ENCODE assay signal across 23 mouse cellular contexts in the genomic region with DNA sequence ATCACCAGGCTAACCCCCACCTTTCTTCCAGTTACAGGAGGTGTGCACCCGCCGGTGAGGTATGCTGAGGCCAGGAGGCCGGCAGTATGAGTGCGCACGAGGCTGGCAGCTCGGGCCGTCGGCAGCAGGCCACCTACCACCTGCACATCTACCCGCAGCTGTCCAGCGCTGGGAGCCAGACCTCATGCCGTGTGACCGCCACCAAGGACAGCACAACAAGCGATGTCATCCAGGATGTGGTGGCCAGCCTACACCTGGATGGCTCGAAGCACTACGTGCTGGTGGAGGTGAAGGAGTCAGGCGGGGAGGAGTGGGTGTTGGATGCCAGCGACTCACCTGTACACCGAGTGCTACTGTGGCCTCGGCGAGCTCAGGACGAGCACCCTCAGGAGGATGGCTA. TPM values are rescaled to one million over a fixed set of nuclear protein-coding genes. Genes with fewer than 3 reads are reported as not detected.
DNase-seq lines count a peak whose midpoint lies in the region; ATAC-seq and TF ChIP-seq lines count a peak whose summit lies in the region.
"Had no signal": no experiment of that assay in that cellular context is flagged by ENCODE, and none has a peak within 500 bp of the region (broad histone marks: within the 10 kb centered on the region; RNA-seq: fewer than 3 reads in every experiment).

No protein-coding gene starts in this region.

- no peak for TF ChIP-seq POLR2A in bone marrow macrophage, adult 2 months (IDR thresholded peaks at IDR 0.05; ENCODE audit: borderline replicate concordance, low read depth, low read length)

- DNase-seq in heart, embryonic 10.5 days (ENCODE audit: low spot score) = no peak
- DNase-seq in cerebellum, postnatal 14 days = no peak
- DNase-seq: adrenal gland, postnatal 14 days; cerebellum, adult 2 months; cerebellum, postnatal 10 days; embryo, embryonic 11 days; gastrocnemius, postnatal 36 days; heart, adult 18-20 months; heart, postnatal 14 days; kidney, adult 11 months had no signal

- no peak for TF ChIP-seq CTCF in bone marrow macrophage, adult 2 months (IDR thresholded peaks at IDR 0.05; ENCODE audit: low read depth, low read length)

- H3K4me2 ChIP-seq in heart, embryonic 12.5 days = no peak overlapping the region
- no peak overlapping the region for H3K4me2 ChIP-seq in kidney, embryonic 16.5 days (replicated peaks; ENCODE audit: low read depth, low read length)
- H3K4me2 ChIP-seq in midbrain, embryonic 13.5 days (replicated peaks) = no peak overlapping the region
- H3K4me2 ChIP-seq: embryonic facial prominence, embryonic 15.5 days; forebrain, embryonic 15.5 days; heart, embryonic 11.5 days; hindbrain, embryonic 15.5 days had no signal

- 90% methylated on average over 21 of the region's 21 CpGs for WGBS in heart, embryonic 12.5 days
- 93% methylated on average over 21 of the region's 21 CpGs for WGBS in heart, embryonic 10.5 days
- WGBS in kidney, embryonic 16.5 days = 94% methylated on average over 21 of the region's 21 CpGs
- 96% methylated on average over 21 of the region's 21 CpGs for WGBS in midbrain, embryonic 13.5 days

- peaks cover 56% of the 10 kb centered on the region for H3K36me3 ChIP-seq in heart, embryonic 12.5 days
- H3K36me3 ChIP-seq in heart, embryonic 10.5 days = peaks cover 57% of the 10 kb centered on the region
- H3K36me3 ChIP-seq in megakaryocyte, embryonic 14.5 days (replicated peaks; ENCODE audit: low read length) = peaks cover 68% of the 10 kb centered on the region
- peaks cover 16% of the 10 kb centered on the region for H3K36me3 ChIP-seq in kidney, embryonic 16.5 days (ENCODE audit: insufficient read depth, low read length)
- peaks cover 41% of the 10 kb centered on the region for H3K36me3 ChIP-seq in midbrain, embryonic 13.5 days

- no peak overlapping the region for H3K9ac ChIP-seq in heart, embryonic 12.5 days
- no peak overlapping the region for H3K9ac ChIP-seq in kidney, embryonic 16.5 days (replicated peaks; ENCODE audit: low read length)
- H3K9ac ChIP-seq in midbrain, embryonic 13.5 days (replicated peaks) = no peak overlapping the region
- H3K9ac ChIP-seq: embryonic facial prominence, embryonic 15.5 days; forebrain, embryonic 15.5 days; hindbrain, embryonic 15.5 days had no signal

- ATAC-seq in heart, embryonic 12.5 days (ENCODE audit: insufficient number of reproducible peaks, low FRiP score) = 0 out of 2 replicates have a peak, but pooled peaks have one; percentile 10
- ATAC-seq in megakaryocyte, adult 5-6 weeks (ENCODE audit: poor library complexity, severe bottlenecking) = no peak
- ATAC-seq in kidney, embryonic 16.5 days (ENCODE audit: low FRiP score, low TSS enrichment) = no peak
- ATAC-seq in midbrain, embryonic 13.5 days = no peak
- ATAC-seq: activated CD4-positive, CD25-positive, alpha-beta regulatory T cell, adult 4 months; forebrain, embryonic 15.5 days had no signal

- no peak overlapping the region for H3K4me3 ChIP-seq in heart, embryonic 12.5 days
- no peak overlapping the region for H3K4me3 ChIP-seq in heart, embryonic 10.5 days
- peak overlapping the region; percentile 78 for H3K4me3 ChIP-seq in megakaryocyte, embryonic 14.5 days (replicated peaks)
- no peak overlapping the region for H3K4me3 ChIP-seq in bone marrow macrophage, adult 2 months (ENCODE audit: insufficient read depth, low read length)
- H3K4me3 ChIP-seq in kidney, embryonic 16.5 days (ENCODE audit: low read length) = no peak overlapping the region
- no peak overlapping the region for H3K4me3 ChIP-seq in midbrain, embryonic 13.5 days (replicated peaks)
- H3K4me3 ChIP-seq: embryonic facial prominence, embryonic 15.5 days; erythroblast, embryonic 14.5 days; forebrain, embryonic 15.5 days; hindbrain, embryonic 15.5 days had no signal

- H3K27ac ChIP-seq in heart, embryonic 12.5 days (ENCODE audit: poor library complexity, severe bottlenecking) = no peak overlapping the region
- no peak overlapping the region for H3K27ac ChIP-seq in heart, embryonic 10.5 days
- peak overlapping the region; percentile 93 for H3K27ac ChIP-seq in bone marrow macrophage, adult 2 months (ENCODE audit: insufficient read depth, low read depth, low read length)
- H3K27ac ChIP-seq in kidney, embryonic 16.5 days (ENCODE audit: low read length) = no peak overlapping the region
- no peak overlapping the region for H3K27ac ChIP-seq in midbrain, embryonic 13.5 days
- H3K27ac ChIP-seq: embryonic facial prominence, embryonic 15.5 days; forebrain, embryonic 15.5 days; hindbrain, embryonic 15.5 days had no signal

- H3K27me3 ChIP-seq in heart, embryonic 12.5 days (replicated peaks) = no peaks in the 10 kb centered on the region
- H3K27me3 ChIP-seq in heart, embryonic 10.5 days (ENCODE audit: insufficient read depth, poor library complexity, severe bottlenecking) = no peaks in the 10 kb centered on the region
- H3K27me3 ChIP-seq in megakaryocyte, embryonic 14.5 days (replicated peaks) = no peaks in the 10 kb centered on the region
- H3K27me3 ChIP-seq in kidney, embryonic 16.5 days (ENCODE audit: insufficient read depth, low read length) = no peaks in the 10 kb centered on the region
- H3K27me3 ChIP-seq in midbrain, embryonic 13.5 days = no peaks in the 10 kb centered on the region
- H3K27me3 ChIP-seq: embryonic facial prominence, embryonic 15.5 days; forebrain, embryonic 15.5 days; hindbrain, embryonic 15.5 days had no signal

- H3K4me1 ChIP-seq in heart, embryonic 12.5 days (replicated peaks) = peaks cover 27% of the 10 kb centered on the region
- peaks cover 13% of the 10 kb centered on the region; the same call in 1 of the 2 replicates for H3K4me1 ChIP-seq in heart, embryonic 10.5 days
- peaks cover 82% of the 10 kb centered on the region for H3K4me1 ChIP-seq in megakaryocyte, embryonic 14.5 days
- peaks cover 79% of the 10 kb centered on the region for H3K4me1 ChIP-seq in bone marrow macrophage, adult 2 months (ENCODE audit: control insufficient read depth, insufficient read depth, low read length)
- no peaks in the 10 kb centered on the region for H3K4me1 ChIP-seq in kidney, embryonic 16.5 days (ENCODE audit: insufficient read depth, low read length)
- no peaks in the 10 kb centered on the region for H3K4me1 ChIP-seq in midbrain, embryonic 13.5 days (replicated peaks)
- H3K4me1 ChIP-seq: embryonic facial prominence, embryonic 15.5 days; forebrain, embryonic 15.5 days; hindbrain, embryonic 15.5 days had no signal

- no peaks in the 10 kb centered on the region for H3K9me3 ChIP-seq in heart, embryonic 12.5 days (replicated peaks)
- no peaks in the 10 kb centered on the region for H3K9me3 ChIP-seq in heart, embryonic 10.5 days
- H3K9me3 ChIP-seq in megakaryocyte, embryonic 14.5 days = no peaks in the 10 kb centered on the region
- no peaks in the 10 kb centered on the region for H3K9me3 ChIP-seq in kidney, embryonic 16.5 days (ENCODE audit: low read length)
- H3K9me3 ChIP-seq in midbrain, embryonic 13.5 days = no peaks in the 10 kb centered on the region
- H3K9me3 ChIP-seq: embryonic facial prominence, embryonic 15.5 days; forebrain, embryonic 15.5 days; G1E; hindbrain, embryonic 15.5 days had no signal

RNA-seq across cellular contexts. Expression of gene Haus8, which starts 17.5 kb away (rescaled TPM):
- polyA plus RNA-seq in heart, embryonic 12.5 days (2016; fragmentation: Nextera tagmentation; extraction: Ambion mirVana) = 131 and 132 TPM in 2 replicates
- polyA plus RNA-seq in heart, embryonic 10.5 days (2016; fragmentation: Nextera tagmentation; extraction: Ambion mirVana) = 82.8 and 103 TPM in 2 replicates
- polyA plus RNA-seq in megakaryocyte, embryonic 14.5 days (2012; ENCODE audit: insufficient read depth, low replicate concordance) = 9.3 and 14.0 TPM in 2 replicates
- 39.5 and 46.9 TPM in 2 replicates for total RNA-seq in megakaryocyte, adult 5-6 weeks (2015)
- 74.0 and 91.2 TPM in 2 replicates for total RNA-seq in megakaryocyte, adult 5-6 weeks (2017)
- 77.6 and 77.8 TPM in 2 replicates for polyA plus RNA-seq in bone marrow macrophage, adult 2 months (2012; ENCODE audit: insufficient read depth, insufficient read length, missing spikeins)
- polyA plus RNA-seq in kidney, embryonic 16.5 days (2015; fragmentation: Nextera tagmentation; extraction: Ambion mirVana) = 58.6 and 62.1 TPM in 2 replicates
- 54.3 and 54.6 TPM in 2 replicates for polyA plus RNA-seq in midbrain, embryonic 13.5 days (2015; fragmentation: Nextera tagmentation; extraction: Ambion mirVana)

RNA-seq across cellular contexts. Expression of gene Myo9b, which starts 17.7 kb away (rescaled TPM):
- 28.1 and 29.1 TPM in 2 replicates for polyA plus RNA-seq in heart, embryonic 12.5 days (2016; fragmentation: Nextera tagmentation; extraction: Ambion mirVana)
- polyA plus RNA-seq in heart, embryonic 10.5 days (2016; fragmentation: Nextera tagmentation; extraction: Ambion mirVana) = 23.0 and 26.7 TPM in 2 replicates
- 63.5 and 70.1 TPM in 2 replicates for polyA plus RNA-seq in megakaryocyte, embryonic 14.5 days (2012; ENCODE audit: insufficient read depth, low replicate concordance)
- total RNA-seq in megakaryocyte, adult 5-6 weeks (2015) = 57.1 and 60.8 TPM in 2 replicates
- 61.7 and 71.4 TPM in 2 replicates for total RNA-seq in megakaryocyte, adult 5-6 weeks (2017)
- 94.0 and 107 TPM in 2 replicates for polyA plus RNA-seq in bone marrow macrophage, adult 2 months (2012; ENCODE audit: insufficient read depth, insufficient read length, missing spikeins)
- 21.2 and 23.6 TPM in 2 replicates for polyA plus RNA-seq in kidney, embryonic 16.5 days (2015; fragmentation: Nextera tagmentation; extraction: Ambion mirVana)
- polyA plus RNA-seq in midbrain, embryonic 13.5 days (2015; fragmentation: Nextera tagmentation; extraction: Ambion mirVana) = 16.8 and 19.9 TPM in 2 replicates
